Mouse (Mus musculus) forebrain, embryonic 16.5 days (tissue): Measurements from ENCODE around the gene Abi2. TPM values are rescaled to one million over a fixed set of nuclear protein-coding genes. Genes with fewer than 3 reads are reported as not detected.
"Not testable (repeated sequence)": the region's sequence is repeated elsewhere in the genome, so short reads cannot be mapped to it uniquely, and the experiment has no call there.

Experiments used
- ATAC-seq: fragments of 200-750 bp; cut with Nextera tagmentation; 2 replicates; pipeline ENCODE4 v1.8.0; 2017; ENCODE audit warnings: mild to moderate bottlenecking, moderate library complexity
- H3K27ac ChIP-seq: fragments of 300-500 bp; sonication (generic); 2 replicates; pipeline ENCODE4 v1.5.1; 2014; ENCODE audit warnings: low read length, control low read depth
- H3K27me3 ChIP-seq: fragments of 300-500 bp; sonication (generic); replicated peaks from 2 replicates; pipeline ENCODE4 v1.6.1; 2014; ENCODE audit warnings: low read length; ENCODE audit not compliant: control insufficient read depth, insufficient read depth
- H3K36me3 ChIP-seq: fragments of 300-500 bp; sonication (generic); 2 replicates; pipeline ENCODE4 v1.6.1; 2014; ENCODE audit not compliant: control insufficient read depth, insufficient read depth
- H3K4me1 ChIP-seq: fragments of 300-500 bp; sonication (generic); replicated peaks from 2 replicates; pipeline ENCODE4 v1.6.1; 2014; ENCODE audit warnings: low read length; ENCODE audit not compliant: control insufficient read depth, insufficient read depth
- H3K4me2 ChIP-seq: fragments of 300-500 bp; sonication (generic); 2 replicates; pipeline ENCODE4 v1.6.1; 2014; ENCODE audit warnings: mild to moderate bottlenecking, low read length, control low read depth
- H3K4me3 ChIP-seq: fragments of 300-500 bp; sonication (generic); replicated peaks from 2 replicates; pipeline ENCODE4 v1.5.1; 2014; ENCODE audit warnings: mild to moderate bottlenecking, low read length, control low read depth
- H3K9ac ChIP-seq: fragments of 300-500 bp; sonication (generic); replicated peaks from 2 replicates; pipeline ENCODE4 v1.6.1; 2014; ENCODE audit warnings: low read depth, low read length, control low read depth
- H3K9me3 ChIP-seq: fragments of 300-500 bp; sonication (generic); 2 replicates; pipeline ENCODE4 v1.6.1; 2016; ENCODE audit warnings: low read length; ENCODE audit not compliant: control insufficient read depth
- WGBS: fragments of 180-500 bp; shearing (Covaris S2); extraction: QIAGEN DNeasy Blood & Tissue Kit; methylation state at CpG from one replicate; pipeline ENCODE4 v1.1.7; 2014; 5-methylcytosine and 5-hydroxymethylcytosine counted together
- polyA plus RNA-seq: library from polyadenylated mRNA; unstranded; fragments of >200 nt; fragmentation: Nextera tagmentation; extraction: Ambion mirVana; gene quantifications from 2 replicates; pipeline ENCODE4 v1.2.1, GENCODE M21; 2015

The Abi2 gene
- polyA plus RNA-seq, 1 experiment from 2014 or later = 83.2 TPM

- 0 out of 2 replicates have a peak, but pooled peaks cover 3% of the 10 kb centered on the region for H3K4me1 ChIP-seq
- no peaks in the 10 kb centered on the region for H3K9me3 ChIP-seq
- H3K4me2 ChIP-seq = no peak overlapping the region
- no peak for ATAC-seq
- H3K27ac ChIP-seq = no peak overlapping the region
- no peaks in the 10 kb centered on the region for H3K27me3 ChIP-seq
- no peaks in the 10 kb centered on the region for H3K36me3 ChIP-seq
- H3K4me3 ChIP-seq = no peak overlapping the region
- no peak overlapping the region for H3K9ac ChIP-seq
- WGBS = 95% methylated on average over 2 of the region's 2 CpGs
These were observed 18.9 kb downstream of the Abi2 start for GRCm38 (mm10) chr1:60428341-60428740.

- no peak overlapping the region for H3K27ac ChIP-seq
- no peak overlapping the region for H3K4me2 ChIP-seq
- H3K36me3 ChIP-seq = no peaks in the 10 kb centered on the region
- H3K9me3 ChIP-seq = no peaks in the 10 kb centered on the region
- no peaks in the 10 kb centered on the region for H3K27me3 ChIP-seq
- 65% methylated on average over 2 of the region's 2 CpGs for WGBS
- 0 out of 2 replicates have a peak, but pooled peaks cover 3% of the 10 kb centered on the region for H3K4me1 ChIP-seq
- no peak overlapping the region for H3K9ac ChIP-seq
- no peak for ATAC-seq
- H3K4me3 ChIP-seq = no peak overlapping the region
These were observed 19.5 kb downstream of the Abi2 start for GRCm38 (mm10) chr1:60428932-60429331.

- H3K4me1 ChIP-seq = 0 out of 2 replicates have a peak, but pooled peaks cover 3% of the 10 kb centered on the region
- WGBS = 94% methylated on average over 5 of the region's 5 CpGs
These were observed 22.1 kb downstream of the Abi2 start for GRCm38 (mm10) chr1:60431531-60431930.

GRCm38 (mm10) chr1:60432497-60432896 is 23.1 kb downstream of the Abi2 start:
- WGBS = 15% methylated on average over 1 of the region's 1 CpGs
- no peak overlapping the region for H3K9ac ChIP-seq
- no peaks in the 10 kb centered on the region for H3K9me3 ChIP-seq
- H3K36me3 ChIP-seq = no peaks in the 10 kb centered on the region
- ATAC-seq = no peak
- no peak overlapping the region for H3K4me3 ChIP-seq
- H3K27ac ChIP-seq = no peak overlapping the region
- H3K4me1 ChIP-seq = 0 out of 2 replicates have a peak, but pooled peaks cover 3% of the 10 kb centered on the region
- no peak overlapping the region for H3K4me2 ChIP-seq
- H3K27me3 ChIP-seq = no peaks in the 10 kb centered on the region

More at GRCm38 (mm10) chr1:60431531-60431930, 22.1 kb downstream of the Abi2 start:
- Histone ChIP-seq H3K9ac (no peak overlapping the region), H3K9me3 (no peaks in the 10 kb centered on the region), H3K4me2 (no peak overlapping the region), H3K27me3 (no peaks in the 10 kb centered on the region), H3K4me3 (no peak overlapping the region), H3K36me3 (no peaks in the 10 kb centered on the region), H3K27ac (no peak overlapping the region)
- no peak for ATAC-seq

- not testable (repeated sequence) for H3K4me3 ChIP-seq, H3K4me1 ChIP-seq, H3K9me3 ChIP-seq, H3K4me2 ChIP-seq, H3K9ac ChIP-seq, H3K27me3 ChIP-seq, H3K36me3 ChIP-seq, ATAC-seq, H3K27ac ChIP-seq
- 86% methylated on average over 5 of the region's 5 CpGs for WGBS
These were observed 32.0 kb downstream of the Abi2 start for GRCm38 (mm10) chr1:60441438-60441837.

- ATAC-seq = no peak
- H3K36me3 ChIP-seq = peaks cover 3% of the 10 kb centered on the region
- H3K4me3 ChIP-seq = no peak overlapping the region
- no peak overlapping the region for H3K27ac ChIP-seq
- WGBS = 89% methylated on average over 12 of the region's 12 CpGs
- no peaks in the 10 kb centered on the region for H3K27me3 ChIP-seq
- H3K9me3 ChIP-seq = no peaks in the 10 kb centered on the region
- H3K4me1 ChIP-seq = no peaks in the 10 kb centered on the region
- H3K4me2 ChIP-seq = no peak overlapping the region
- no peak overlapping the region for H3K9ac ChIP-seq
These were observed 37.6 kb downstream of the Abi2 start for GRCm38 (mm10) chr1:60447067-60447466.

GRCm38 (mm10) chr1:60449896-60450295 is 40.5 kb downstream of the Abi2 start:
- Histone ChIP-seq H3K27ac (no peak overlapping the region), H3K4me3 (no peak overlapping the region), H3K4me2 (no peak overlapping the region), H3K36me3 (peaks cover 6% of the 10 kb centered on the region), H3K4me1 (no peaks in the 10 kb centered on the region), H3K27me3 (no peaks in the 10 kb centered on the region), H3K9ac (no peak overlapping the region), H3K9me3 (no peaks in the 10 kb centered on the region)
- no peak for ATAC-seq
- whole genome bisulfite sequencing = 70% methylated on average over 1 of the region's 1 CpGs

GRCm38 (mm10) chr1:60460623-60461022 is 51.2 kb downstream of the Abi2 start:
- no peak overlapping the region for H3K4me2 ChIP-seq
- no peak overlapping the region for H3K4me3 ChIP-seq
- no peaks in the 10 kb centered on the region for H3K27me3 ChIP-seq
- no peak for ATAC-seq
- H3K9me3 ChIP-seq = no peaks in the 10 kb centered on the region
- WGBS = 85% methylated on average over 1 of the region's 1 CpGs
- no peak overlapping the region for H3K27ac ChIP-seq
- H3K36me3 ChIP-seq = peaks cover 2% of the 10 kb centered on the region
- H3K4me1 ChIP-seq = no peaks in the 10 kb centered on the region
- H3K9ac ChIP-seq = no peak overlapping the region

- no peak overlapping the region for H3K27ac ChIP-seq
- no peak overlapping the region for H3K4me3 ChIP-seq
- no peaks in the 10 kb centered on the region for H3K4me1 ChIP-seq
- 87% methylated on average over 2 of the region's 2 CpGs for WGBS
- ATAC-seq = no peak
- H3K36me3 ChIP-seq = peaks cover 11% of the 10 kb centered on the region; the same call in 1 of the 2 replicates
- no peaks in the 10 kb centered on the region for H3K27me3 ChIP-seq
- H3K9me3 ChIP-seq = no peaks in the 10 kb centered on the region
- no peak overlapping the region for H3K9ac ChIP-seq
- no peak overlapping the region for H3K4me2 ChIP-seq
These were observed 60.1 kb downstream of the Abi2 start for GRCm38 (mm10) chr1:60469491-60469890.

- no peaks in the 10 kb centered on the region for H3K9me3 ChIP-seq
- H3K9ac ChIP-seq = no peak overlapping the region
- no peaks in the 10 kb centered on the region for H3K27me3 ChIP-seq
- no peak overlapping the region for H3K4me2 ChIP-seq
- 91% methylated on average over 7 of the region's 7 CpGs for WGBS
- H3K4me3 ChIP-seq = no peak overlapping the region
- H3K27ac ChIP-seq = no peak overlapping the region
- ATAC-seq = no peak
- H3K4me1 ChIP-seq = no peaks in the 10 kb centered on the region
- H3K36me3 ChIP-seq = peaks cover 9% of the 10 kb centered on the region; the same call in 1 of the 2 replicates
These were observed 61.1 kb downstream of the Abi2 start for GRCm38 (mm10) chr1:60470541-60470940.
